Mouse (Mus musculus): ENCODE data around the gene Tmem165. TPM values are rescaled to one million over a fixed set of nuclear protein-coding genes. Genes with fewer than 3 reads are reported as not detected.

The Tmem165 gene
- polyA plus RNA-seq, 1 experiment, result 69.2 TPM

DNA sequence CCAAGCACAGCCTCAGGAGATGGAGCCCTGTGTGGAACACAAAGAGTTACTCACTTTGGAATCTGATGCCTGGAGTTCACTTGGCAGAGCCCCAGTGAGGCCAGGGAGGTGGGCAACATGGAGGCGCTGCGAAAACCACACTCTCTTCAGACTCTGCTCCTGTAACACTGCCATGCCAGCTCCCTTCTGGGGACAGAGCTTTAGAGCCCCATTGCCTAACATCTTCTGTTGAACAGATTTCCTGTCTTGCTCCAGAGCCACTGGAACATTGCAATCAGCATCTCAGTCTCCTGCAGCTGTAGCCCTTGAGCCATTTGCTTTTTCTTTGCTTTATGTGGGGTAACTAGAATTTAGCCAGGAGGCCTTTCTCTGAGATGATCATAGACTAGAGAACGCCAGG lies 1.4 kb upstream of the Tmem165 start:
- 59% methylated on average over 3 of the region's 3 CpGs for WGBS
- 0 out of 2 replicates have a peak, but pooled peaks cover 7% of the 10 kb centered on the region for H3K4me1 ChIP-seq (ENCODE audit: control insufficient read depth, insufficient read depth, low read length)
- no peak for DNase-seq
- H3K4me3 ChIP-seq (replicated peaks; ENCODE audit: extremely low read depth, low read depth, low read length), result no peak overlapping the region
- TF ChIP-seq POLR2A (IDR thresholded peaks at IDR 0.05; ENCODE audit: borderline replicate concordance, extremely low read depth, low read depth, low read length), result no peak
- no peak for TF ChIP-seq CTCF (IDR thresholded peaks at IDR 0.05; ENCODE audit: insufficient read depth, low read length)

DNA sequence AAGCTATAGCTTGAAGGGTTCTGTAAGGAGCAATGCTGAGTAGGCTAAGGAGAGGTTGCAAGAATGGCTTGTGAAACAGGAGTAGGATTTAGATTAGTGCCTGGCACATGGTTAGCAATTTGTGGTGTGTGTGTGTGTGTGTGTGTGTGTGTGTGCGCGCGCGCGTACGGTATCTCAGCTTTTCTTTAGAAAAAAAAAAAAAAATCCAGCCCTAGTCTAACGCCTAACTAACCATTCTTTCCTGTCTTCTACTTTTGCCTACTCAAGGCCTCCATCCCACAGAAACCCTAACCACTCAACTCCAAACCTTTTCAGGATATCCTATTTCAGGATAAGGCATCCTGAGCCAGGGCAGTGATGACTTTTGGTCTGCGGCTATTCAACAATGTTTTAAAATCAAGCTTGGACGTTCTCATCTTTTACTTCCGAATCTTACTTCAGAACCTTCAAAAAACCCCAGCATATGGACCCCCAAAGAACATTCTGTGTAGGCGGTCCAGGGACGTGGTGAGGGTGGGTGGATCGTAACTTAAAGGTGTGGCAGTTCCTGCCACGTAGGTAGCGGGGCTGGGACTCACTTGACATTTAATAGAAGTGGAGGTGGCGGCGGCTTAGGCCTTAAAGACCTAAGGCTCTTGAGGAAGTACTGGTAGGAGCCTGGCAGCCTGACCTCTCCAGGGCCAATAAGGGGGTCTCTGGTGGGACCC lies 484 bp upstream of the Tmem165 start:
- 0 out of 2 replicates have a peak, but pooled peaks cover 7% of the 10 kb centered on the region for H3K4me1 ChIP-seq (ENCODE audit: control insufficient read depth, insufficient read depth, low read length)
- H3K4me3 ChIP-seq (replicated peaks; ENCODE audit: extremely low read depth, low read depth, low read length), result peak overlapping the region; percentile 87
- TF ChIP-seq POLR2A (IDR thresholded peaks at IDR 0.05; ENCODE audit: borderline replicate concordance, extremely low read depth, low read depth, low read length) (no peak), CTCF (IDR thresholded peaks at IDR 0.05; ENCODE audit: insufficient read depth, low read length) (no peak)
- DNase-seq, result no peak
- 38% methylated on average over 17 of the region's 17 CpGs for WGBS

DNA sequence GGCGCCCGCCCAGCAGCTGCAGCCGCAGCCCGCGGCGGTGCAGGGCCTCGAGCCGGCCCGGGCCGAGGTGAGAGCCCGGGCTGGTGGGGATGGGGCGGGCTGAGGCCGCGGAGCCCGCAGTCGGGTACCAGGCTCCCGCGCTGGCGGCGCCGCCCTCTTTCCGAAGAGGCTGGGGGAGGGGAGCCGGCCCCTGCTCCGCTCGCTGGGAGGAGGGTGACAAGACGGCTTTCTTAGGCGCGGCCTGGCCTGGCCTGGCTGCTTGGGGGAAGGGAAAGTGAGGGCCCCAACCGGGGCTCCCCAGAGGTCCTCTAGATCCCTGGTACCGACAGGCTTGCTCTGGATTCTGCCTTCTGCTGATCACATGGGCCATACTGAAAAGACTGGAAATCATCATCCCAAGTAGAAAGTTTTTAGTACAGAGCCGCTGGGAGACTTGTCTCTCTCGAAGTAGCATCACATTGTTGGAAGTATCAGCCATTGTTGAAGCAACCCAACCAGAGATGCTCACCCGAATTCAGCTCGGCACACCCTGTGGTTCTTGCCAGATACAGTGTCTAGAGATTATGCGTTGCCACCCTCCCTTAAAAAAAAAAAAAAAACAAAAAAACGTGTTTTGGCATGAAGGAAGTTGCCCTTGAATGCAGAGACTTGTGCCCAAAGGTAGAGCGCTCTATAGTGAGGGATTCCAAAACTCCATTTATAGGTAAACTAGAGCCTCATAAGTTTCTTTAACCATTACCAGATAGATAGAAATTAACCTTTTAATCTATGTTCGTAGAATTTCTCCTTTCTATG lies 803 bp downstream of the Tmem165 start:
- H3K4me1 ChIP-seq (ENCODE audit: control insufficient read depth, insufficient read depth, low read length), result 0 out of 2 replicates have a peak, but pooled peaks cover 4% of the 10 kb centered on the region
- peak; percentile 77 for DNase-seq
- TF ChIP-seq POLR2A (IDR thresholded peaks at IDR 0.05; ENCODE audit: borderline replicate concordance, extremely low read depth, low read depth, low read length) (no peak), CTCF (IDR thresholded peaks at IDR 0.05; ENCODE audit: insufficient read depth, low read length) (no peak)
- H3K4me3 ChIP-seq (replicated peaks; ENCODE audit: extremely low read depth, low read depth, low read length), result peak overlapping the region; percentile 87
- 3% methylated on average over 36 of the region's 38 CpGs for WGBS

DNA sequence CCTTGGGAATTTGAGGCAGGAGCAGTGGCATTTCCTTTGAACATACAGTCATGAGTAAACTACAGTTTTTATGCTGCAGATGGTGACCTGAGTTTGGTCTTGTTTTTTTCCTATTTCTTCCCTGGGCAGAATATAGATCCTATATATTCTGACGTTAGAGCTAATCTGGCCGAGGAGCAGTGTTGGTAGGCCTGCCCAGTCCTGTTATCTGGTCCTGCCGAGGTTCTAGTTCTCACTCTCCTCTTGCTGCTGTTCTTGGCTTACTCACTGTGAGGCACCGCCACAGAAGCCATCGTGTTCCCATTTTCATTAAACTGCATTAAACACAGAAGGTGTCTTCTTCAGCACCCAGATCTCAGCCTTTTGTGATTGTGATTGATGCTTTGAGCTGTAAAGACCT lies 4.2 kb downstream of the Tmem165 start:
- no peak for DNase-seq
- no peak overlapping the region for H3K4me3 ChIP-seq (replicated peaks; ENCODE audit: extremely low read depth, low read depth, low read length)
- peaks cover 7% of the 10 kb centered on the region; the same call in 1 of the 2 replicates for H3K4me1 ChIP-seq (ENCODE audit: control insufficient read depth, insufficient read depth, low read length)
- no peak for TF ChIP-seq CTCF (IDR thresholded peaks at IDR 0.05; ENCODE audit: insufficient read depth, low read length)
- TF ChIP-seq POLR2A (IDR thresholded peaks at IDR 0.05; ENCODE audit: borderline replicate concordance, extremely low read depth, low read depth, low read length), result no peak
- WGBS, result 81% methylated on average over 5 of the region's 5 CpGs

DNA sequence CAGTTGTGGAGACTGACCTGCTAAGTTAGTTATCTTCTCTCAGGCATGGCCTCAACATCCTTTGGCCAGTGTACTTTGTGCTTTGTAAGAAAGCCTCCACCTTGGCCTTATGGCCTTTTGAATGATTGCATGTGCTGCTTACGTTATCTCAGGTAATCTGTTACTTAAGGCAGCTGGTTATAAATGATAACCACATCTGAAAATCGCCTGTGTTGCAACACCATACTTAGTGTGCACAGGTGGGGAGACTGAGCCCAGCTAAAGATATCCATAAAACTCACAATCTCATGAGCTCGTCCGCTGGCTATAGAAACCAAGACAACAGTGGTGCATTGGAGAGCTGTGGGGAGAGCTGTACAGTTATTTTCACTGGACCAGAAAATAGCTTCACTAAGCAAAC lies 6.9 kb downstream of the Tmem165 start:
- Histone ChIP-seq H3K4me3 (replicated peaks; ENCODE audit: extremely low read depth, low read depth, low read length) (no peak overlapping the region), H3K4me1 (ENCODE audit: control insufficient read depth, insufficient read depth, low read length) (peaks cover 3% of the 10 kb centered on the region)
- 87% methylated on average over 4 of the region's 4 CpGs for WGBS
- no peak for DNase-seq
- TF ChIP-seq POLR2A (IDR thresholded peaks at IDR 0.05; ENCODE audit: borderline replicate concordance, extremely low read depth, low read depth, low read length), result no peak
- TF ChIP-seq CTCF (IDR thresholded peaks at IDR 0.05; ENCODE audit: insufficient read depth, low read length), result no peak

DNA sequence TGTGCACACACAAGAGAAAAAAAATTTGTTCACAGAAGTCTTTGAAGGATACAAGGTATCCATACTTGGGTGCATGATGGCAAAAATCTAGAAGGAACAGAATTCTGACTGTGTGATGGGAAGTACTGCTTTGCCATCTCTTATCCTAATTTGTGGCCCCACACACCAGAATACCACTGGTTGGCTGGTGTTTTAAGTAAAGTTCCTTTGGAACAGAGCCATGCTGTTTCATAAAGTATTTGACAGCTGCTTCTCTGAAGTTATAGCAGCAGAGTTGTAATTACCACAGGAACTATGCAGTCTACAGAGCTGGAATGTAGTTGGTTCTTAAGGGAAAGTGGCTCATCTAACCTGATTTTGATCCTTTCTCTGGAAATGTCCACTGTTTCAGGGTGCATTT lies 9.4 kb downstream of the Tmem165 start:
- peaks cover 3% of the 10 kb centered on the region for H3K4me1 ChIP-seq (ENCODE audit: control insufficient read depth, insufficient read depth, low read length)
- no peak for DNase-seq
- no peak overlapping the region for H3K4me3 ChIP-seq (replicated peaks; ENCODE audit: extremely low read depth, low read depth, low read length)
- TF ChIP-seq CTCF (IDR thresholded peaks at IDR 0.05; ENCODE audit: insufficient read depth, low read length) (no peak), POLR2A (IDR thresholded peaks at IDR 0.05; ENCODE audit: borderline replicate concordance, extremely low read depth, low read depth, low read length) (no peak)

DNA sequence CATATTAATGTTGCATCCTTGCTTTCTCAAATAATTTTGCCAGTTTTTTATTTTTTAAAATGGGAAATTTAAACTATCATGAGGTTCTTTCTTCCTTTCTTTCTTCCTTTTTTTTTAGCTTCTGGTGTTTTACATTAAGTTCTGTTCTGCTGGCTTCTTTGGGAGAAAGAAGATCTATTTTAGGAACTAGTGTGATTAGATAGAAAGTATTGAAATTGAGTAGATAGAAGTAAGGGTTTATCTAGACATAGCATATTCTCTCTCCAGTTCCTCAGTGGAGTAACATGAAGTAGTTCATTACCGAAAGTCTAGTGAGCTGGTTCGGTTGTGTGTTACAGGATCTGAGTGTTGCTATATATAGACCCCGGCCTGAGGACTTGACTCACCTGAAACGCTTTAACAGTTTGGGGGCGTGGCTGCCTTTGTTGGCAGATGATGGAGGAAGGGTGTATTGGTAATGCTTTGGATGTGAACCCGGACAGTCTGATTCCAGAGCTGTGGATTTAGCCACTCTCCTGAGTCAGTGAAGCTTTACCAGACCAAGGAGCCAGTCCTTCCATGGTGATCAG lies 10.8 kb downstream of the Tmem165 start:
- peaks cover 3% of the 10 kb centered on the region for H3K4me1 ChIP-seq (ENCODE audit: control insufficient read depth, insufficient read depth, low read length)
- WGBS, result 60% methylated on average over 6 of the region's 6 CpGs
- TF ChIP-seq CTCF (IDR thresholded peaks at IDR 0.05; ENCODE audit: insufficient read depth, low read length) (no peak), POLR2A (IDR thresholded peaks at IDR 0.05; ENCODE audit: borderline replicate concordance, extremely low read depth, low read depth, low read length) (no peak)
- no peak overlapping the region for H3K4me3 ChIP-seq (replicated peaks; ENCODE audit: extremely low read depth, low read depth, low read length)
- DNase-seq, result peak; percentile 26

DNA sequence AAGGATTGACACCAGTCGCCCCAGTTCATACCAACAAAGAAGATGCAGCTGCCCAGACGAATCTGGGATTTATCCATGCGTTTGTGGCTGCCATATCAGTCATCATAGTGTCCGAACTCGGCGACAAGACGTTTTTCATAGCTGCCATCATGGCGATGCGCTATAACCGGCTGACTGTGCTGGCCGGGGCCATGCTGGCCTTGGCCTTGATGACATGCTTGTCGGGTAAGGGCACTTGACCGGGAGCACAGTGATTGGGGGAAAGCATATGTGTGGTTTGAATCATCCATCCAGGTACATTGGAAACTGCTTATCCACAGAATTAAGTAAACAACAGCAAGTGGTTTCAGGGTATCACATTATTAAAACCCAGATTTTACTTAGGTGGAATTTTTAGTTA lies 15.7 kb downstream of the Tmem165 start:
- Histone ChIP-seq H3K4me1 (ENCODE audit: control insufficient read depth, insufficient read depth, low read length) (no peaks in the 10 kb centered on the region; the same call in 1 of the 2 replicates), H3K4me3 (replicated peaks; ENCODE audit: extremely low read depth, low read depth, low read length) (no peak overlapping the region)
- no peak for TF ChIP-seq POLR2A (IDR thresholded peaks at IDR 0.05; ENCODE audit: borderline replicate concordance, extremely low read depth, low read depth, low read length)
- no peak for TF ChIP-seq CTCF (IDR thresholded peaks at IDR 0.05; ENCODE audit: insufficient read depth, low read length)
- WGBS, result 86% methylated on average over 13 of the region's 13 CpGs
- no peak for DNase-seq

DNA sequence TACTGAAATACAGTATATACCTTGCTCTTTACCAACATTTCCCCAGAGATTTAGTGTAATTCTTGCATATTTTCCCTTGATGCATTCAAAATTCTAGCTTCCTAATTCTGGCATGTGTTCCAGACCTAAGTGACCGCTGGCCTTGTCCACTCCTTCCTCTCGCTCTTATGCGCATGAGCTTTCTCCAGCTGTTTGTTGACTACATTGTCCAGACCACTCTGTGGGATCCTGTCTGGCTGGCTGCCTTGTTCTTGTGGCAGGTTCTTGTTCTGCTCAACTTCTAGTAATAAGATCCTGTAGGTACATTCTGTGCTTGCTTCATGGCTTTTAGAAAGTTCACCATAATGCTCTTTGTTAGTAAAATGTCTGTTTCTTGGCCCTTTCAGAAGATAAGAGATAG lies 19.5 kb downstream of the Tmem165 start:
- Histone ChIP-seq H3K4me1 (ENCODE audit: control insufficient read depth, insufficient read depth, low read length) (no peaks in the 10 kb centered on the region), H3K4me3 (replicated peaks; ENCODE audit: extremely low read depth, low read depth, low read length) (no peak overlapping the region)
- TF ChIP-seq CTCF (IDR thresholded peaks at IDR 0.05; ENCODE audit: insufficient read depth, low read length) (no peak), POLR2A (IDR thresholded peaks at IDR 0.05; ENCODE audit: borderline replicate concordance, extremely low read depth, low read depth, low read length) (no peak)
- 58% methylated on average over 3 of the region's 3 CpGs for WGBS
- no peak for DNase-seq
